24 mouse cellular contexts compared by ENCODE assay signal in genomic region chr15:97558725-97559124, GRCm38 (mm10).
DNase-seq lines count a peak whose midpoint lies in the region; ATAC-seq and TF ChIP-seq lines count a peak whose summit lies in the region.
"Had no signal": no experiment of that assay in that cellular context is flagged by ENCODE, and none has a peak within 500 bp of the region (broad histone marks: within the 10 kb centered on the region; RNA-seq: fewer than 3 reads in every experiment).

No protein-coding gene starts in this region.

- TF ChIP-seq POLR2A in MEL (IDR thresholded peaks at IDR 0.05; ENCODE audit: control insufficient read depth in 1 of 2, insufficient read depth in 1 of 2, low read depth in 1 of 2, low read length in 2 of 2, poor library complexity in 1 of 2): no peak
- TF ChIP-seq POLR2A in kidney, adult 2 months (IDR thresholded peaks at IDR 0.05; ENCODE audit: low read depth, low read length): no peak

- H3K9me3 ChIP-seq in MEL (replicated peaks; ENCODE audit: insufficient read depth, low read length): no peaks in the 10 kb centered on the region

- intact Hi-C loops in gastrocnemius, postnatal 14 days (cut with DNase I; ENCODE audit: low total_unique reads): no loop called here

- H3K9ac ChIP-seq in MEL (ENCODE audit: control insufficient read depth, low read depth, low read length, poor library complexity, severe bottlenecking): no peak overlapping the region

- TF ChIP-seq RAD21 in MEL (IDR thresholded peaks at IDR 0.05; ENCODE audit: low read depth, low read length): no peak

- no peak overlapping the region for H3K4me3 ChIP-seq in MEL (ENCODE audit: control insufficient read depth in 1 of 2, insufficient read depth in 1 of 2, low read depth in 2 of 2, low read length in 2 of 2)
- no peak overlapping the region for H3K4me3 ChIP-seq in kidney, adult 2 months (ENCODE audit: insufficient read depth, low read depth, low read length)

- WGBS in kidney, adult 2 months: 72% methylated on average over 7 of the region's 7 CpGs

- peak; percentile 20; the same call in 1 of the 2 replicates for ATAC-seq in frontal cortex, adult (ENCODE audit: low TSS enrichment)
- ATAC-seq: activated CD4-positive, CD25-positive, alpha-beta regulatory T cell, adult 4 months; CD4-positive, CD25-positive, alpha-beta regulatory T cell, adult 4 months; Patski had no signal

- no peak overlapping the region for H3K27ac ChIP-seq in MEL (ENCODE audit: control insufficient read depth, low read depth, low read length)
- H3K27ac ChIP-seq in kidney, adult 2 months (ENCODE audit: insufficient read depth, low read depth, low read length): no peak overlapping the region

- peak; percentile 55 to 59; a peak in 3 of 4 replicates for TF ChIP-seq EP300 in MEL (IDR thresholded peaks at IDR 0.05; ENCODE audit: low read depth in 1 of 2, low read length in 2 of 2)

- no peaks in the 10 kb centered on the region for H3K79me2 ChIP-seq in MEL (ENCODE audit: control insufficient read depth, insufficient read depth, low read length, poor library complexity)

- DNase-seq in frontal cortex, postnatal 14 days (ENCODE audit: low spot score in 2 of 2): no peak
- peak; percentile 6 for DNase-seq in right cerebral cortex, adult 18-20 months
- DNase-seq in right cerebral cortex, postnatal 4 days: no peak
- peak; percentile 26 for DNase-seq in MEL (ENCODE audit: low read depth, low spot score)
- DNase-seq in brain, adult 2 months (ENCODE audit: low read depth, low spot score): peak; percentile 35
- DNase-seq in gastrocnemius, postnatal 14 days: no peak
- DNase-seq in kidney, adult 2 months: no peak
- DNase-seq: adrenal gland, adult 2 months; adrenal gland, adult 8-10 months; adrenal gland, postnatal 10 days; adrenal gland, postnatal 14 days; adrenal gland, postnatal 25 days; adrenal gland, postnatal 36 days; B cell, adult 2 months; cerebellum, adult 11 months; cerebellum, adult 11-12 months; cerebellum, adult 18-20 months; cerebellum, adult 2 months had no signal

- H3K36me3 ChIP-seq in MEL (ENCODE audit: control insufficient read depth in 1 of 2, insufficient read depth in 2 of 2, low read length in 2 of 2): no peaks in the 10 kb centered on the region
- H3K36me3 ChIP-seq in kidney, adult 2 months (ENCODE audit: control insufficient read depth, insufficient read depth, low read length): no peaks in the 10 kb centered on the region
- H3K36me3 ChIP-seq: G1E had no signal

- TF ChIP-seq CTCF in MEL (IDR thresholded peaks at IDR 0.05 in 2 of 3, conservative IDR thresholded peaks at IDR 0.05 in 1 of 3; ENCODE audit: control insufficient read depth in 1 of 3, insufficient read depth in 1 of 3, low read depth in 2 of 3, low read length in 3 of 3, poor library complexity in 1 of 3, severe bottlenecking in 1 of 3): no peak
- no peak for TF ChIP-seq CTCF in kidney, adult 2 months (conservative IDR thresholded peaks at IDR 0.05; ENCODE audit: insufficient read depth, insufficient read length, low read depth, low read length)

- no peaks in the 10 kb centered on the region for H3K27me3 ChIP-seq in MEL (ENCODE audit: control insufficient read depth in 1 of 2, insufficient read depth in 2 of 2, low read length in 2 of 2)
- H3K27me3 ChIP-seq in kidney, adult 2 months (replicated peaks; ENCODE audit: control insufficient read depth, insufficient read depth, low read length): no peaks in the 10 kb centered on the region
- H3K27me3 ChIP-seq: CH12.LX, Patski had no signal

- peaks cover 0 to 2% of the 10 kb centered on the region in 2 experiments; a peak in 1 of 4 replicates for H3K4me1 ChIP-seq in MEL (ENCODE audit: control insufficient read depth in 1 of 2, insufficient read depth in 2 of 2, low read length in 2 of 2)
- H3K4me1 ChIP-seq in kidney, adult 2 months (ENCODE audit: control insufficient read depth, insufficient read depth, low read length): no peaks in the 10 kb centered on the region

TF ChIP-seq in MEL, 35 proteins besides CTCF, POLR2A, EP300 and RAD21:
- TF ChIP-seq UBTF (IDR thresholded peaks at IDR 0.05; ENCODE audit: borderline replicate concordance, insufficient read depth, low read depth, low read length) (no peak), GATA1 (IDR thresholded peaks at IDR 0.05; ENCODE audit: low read depth, low read length) (0 out of 2 replicates have a peak, but pooled peaks have one; percentile 3), TAL1 (IDR thresholded peaks at IDR 0.05; ENCODE audit: low read length) (peak; percentile 46)

Comparison
In these comparisons a context has a peak if more than half of its experiments do, and no peak if none do; other contexts are left out.
1. DNase-seq: peak in right cerebral cortex, adult 18-20 months (single experiment), MEL (single experiment) and brain, adult 2 months (single experiment); none in frontal cortex, postnatal 14 days (0 of 2), right cerebral cortex, postnatal 4 days (single experiment), gastrocnemius, postnatal 14 days (single experiment) and kidney, adult 2 months (single experiment).